Mouse (Mus musculus) cortical plate, adult 2 months (tissue): ENCODE results near the gene Agbl3.

Source experiments
- CTCF ChIP-seq: fragments of 200-500 bp; IDR thresholded peaks from 2 replicates; pipeline ENCODE4 v1.5.1; 2011; ENCODE audit warnings: mild to moderate bottlenecking, control low read depth, low read length; ENCODE audit not compliant: insufficient read depth; ENCODE audit errors: extremely low read depth
- POLR2A ChIP-seq: fragments of 200-500 bp; IDR thresholded peaks from 2 replicates; pipeline ENCODE4 v1.6.1; 2011; ENCODE audit warnings: mild to moderate bottlenecking, low read length, control low read depth; ENCODE audit not compliant: insufficient read depth; ENCODE audit errors: extremely low read depth

DNA sequence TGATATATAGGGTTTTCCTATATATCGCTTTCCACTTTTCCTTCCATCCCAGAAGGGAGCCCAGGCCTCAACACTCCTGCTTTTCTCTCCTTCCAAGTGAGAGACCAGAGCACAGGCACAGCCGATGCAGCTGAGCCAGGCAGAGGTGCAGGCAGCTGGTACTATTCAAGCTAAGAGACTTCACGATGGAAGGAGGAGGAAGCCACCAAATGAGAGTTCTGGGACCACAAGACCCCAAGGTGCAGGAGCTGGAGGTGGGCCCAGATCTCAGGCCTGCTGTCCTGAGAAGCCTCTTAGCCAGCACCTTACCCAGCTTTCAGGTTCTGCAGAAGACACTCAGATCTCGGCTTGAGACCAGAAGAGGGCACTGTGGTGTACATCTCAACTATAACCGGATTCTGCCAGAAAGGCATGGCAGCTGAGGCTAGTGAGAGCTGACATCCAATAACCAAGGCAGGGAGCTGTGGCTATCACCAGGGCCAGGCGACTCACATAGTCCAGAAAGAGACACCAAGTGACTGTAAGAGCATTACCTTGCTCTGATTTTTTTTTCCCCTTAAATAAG, 99.8 kb downstream of the Agbl3 start:
- TF ChIP-seq POLR2A, result no peak
- TF ChIP-seq CTCF, result peak; percentile 53
